Mouse (Mus musculus): Measurements from ENCODE around the gene Gnpat. TPM values are rescaled to one million over a fixed set of nuclear protein-coding genes. Genes with fewer than 3 reads are reported as not detected.
"Not testable (repeated sequence)": the region's sequence is repeated elsewhere in the genome, so short reads cannot be mapped to it uniquely, and the experiment has no call there.

Gene Gnpat
- polyA plus RNA-seq, 1 experiment from 2014 or later, result 118 TPM

GRCm38 (mm10) chr8:124841775-124842174 lies 21.1 kb upstream of the Gnpat start:
- no peak for TF ChIP-seq CTCF (IDR thresholded peaks at IDR 0.05; ENCODE audit: low read depth)
- 89% methylated on average over 10 of the region's 10 CpGs for WGBS
- Histone ChIP-seq H3K9ac (no peak overlapping the region), H3K4me1 (ENCODE audit: insufficient read depth) (no peaks in the 10 kb centered on the region), H3K4me2 (no peak overlapping the region), H3K9me3 (ENCODE audit: low read depth, low read length) (no peaks in the 10 kb centered on the region), H3K27ac (ENCODE audit: low read depth) (no peak overlapping the region), H3K36me3 (ENCODE audit: insufficient read depth) (peaks cover 57% of the 10 kb centered on the region), H3K27me3 (ENCODE audit: insufficient read depth, low read length) (no peaks in the 10 kb centered on the region), H3K4me3 (ENCODE audit: low read depth, low read length) (no peak overlapping the region)
- ATAC-seq (ENCODE audit: insufficient read depth) (no peak), DNase-seq (no peak)

DNA sequence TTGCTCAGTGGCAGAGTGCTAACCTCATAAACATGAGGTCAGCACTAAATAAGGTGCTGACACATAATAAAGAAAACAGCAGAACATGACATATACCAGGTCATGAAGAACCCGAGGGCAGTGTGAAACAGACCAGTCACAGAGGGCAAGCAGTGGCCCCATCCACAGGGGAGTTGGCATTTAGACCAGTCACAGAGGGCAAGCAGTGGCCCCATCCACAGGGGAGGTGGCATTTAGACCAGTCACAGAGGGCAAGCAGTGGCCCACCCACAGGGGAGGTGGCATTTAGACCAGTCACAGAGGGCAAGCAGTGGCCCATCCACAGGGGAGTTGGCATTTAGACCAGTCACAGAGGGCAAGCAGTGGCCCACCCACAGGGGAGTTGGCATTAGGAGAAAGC lies 19.9 kb upstream of the Gnpat start:
- H3K4me2 ChIP-seq; H3K27me3 ChIP-seq (ENCODE audit: insufficient read depth, low read length); ATAC-seq (ENCODE audit: insufficient read depth); H3K4me3 ChIP-seq (ENCODE audit: low read depth, low read length); DNase-seq; H3K9me3 ChIP-seq (ENCODE audit: low read depth, low read length); H3K4me1 ChIP-seq (ENCODE audit: insufficient read depth); H3K9ac ChIP-seq; H3K27ac ChIP-seq (ENCODE audit: low read depth): not testable (repeated sequence)
- WGBS, result 79% methylated on average over 1 of the region's 1 CpGs
- peaks cover 51% of the 10 kb centered on the region for H3K36me3 ChIP-seq (ENCODE audit: insufficient read depth)

DNA sequence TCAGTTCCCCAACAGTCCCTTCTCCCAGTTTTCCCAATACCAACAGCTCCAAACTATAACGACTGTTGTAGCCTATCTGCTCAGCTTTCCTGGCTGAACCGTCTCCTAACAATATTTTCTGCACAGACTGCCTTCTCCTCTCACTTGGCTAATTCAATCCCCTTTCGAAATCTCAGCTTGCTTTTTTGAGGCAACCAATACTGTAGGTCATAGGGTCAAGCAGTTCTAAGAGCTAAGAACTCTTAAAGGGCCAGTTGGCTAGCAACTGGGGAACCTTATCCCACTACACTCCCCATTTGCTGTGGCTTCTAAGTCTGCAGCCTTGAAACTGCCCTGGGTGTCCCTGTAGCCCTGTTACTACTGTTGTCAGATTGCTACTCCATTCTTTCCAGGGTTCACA lies 17.7 kb upstream of the Gnpat start:
- DNase-seq (no peak), ATAC-seq (ENCODE audit: insufficient read depth) (no peak)
- Histone ChIP-seq H3K9ac (no peak overlapping the region), H3K27me3 (ENCODE audit: insufficient read depth, low read length) (no peaks in the 10 kb centered on the region), H3K9me3 (ENCODE audit: low read depth, low read length) (no peaks in the 10 kb centered on the region), H3K4me2 (no peak overlapping the region), H3K27ac (ENCODE audit: low read depth) (no peak overlapping the region), H3K4me3 (ENCODE audit: low read depth, low read length) (no peak overlapping the region), H3K4me1 (ENCODE audit: insufficient read depth) (no peaks in the 10 kb centered on the region), H3K36me3 (ENCODE audit: insufficient read depth) (peaks cover 29% of the 10 kb centered on the region)
- no peak for TF ChIP-seq CTCF (IDR thresholded peaks at IDR 0.05; ENCODE audit: low read depth)
- 49% methylated on average over 3 of the region's 3 CpGs for WGBS

DNA sequence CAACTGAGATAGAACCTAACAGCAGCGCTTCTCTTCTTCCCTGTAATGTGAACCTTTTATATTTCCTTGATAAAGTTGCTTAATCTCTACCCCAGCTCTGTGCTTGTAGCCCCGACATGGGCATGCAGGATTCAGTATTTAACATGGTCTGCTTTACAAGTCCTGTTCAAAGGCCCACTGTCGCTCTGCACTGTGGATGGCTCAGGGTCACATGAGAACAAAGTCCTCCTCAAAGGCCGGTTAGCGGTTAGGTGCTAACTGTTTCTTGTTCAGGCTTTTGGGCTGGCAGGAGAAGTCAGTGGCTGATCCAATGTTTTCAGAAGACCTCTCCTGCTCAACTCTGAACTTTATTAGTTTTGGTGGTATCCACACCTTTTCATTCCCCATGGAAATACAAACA lies 17.3 kb upstream of the Gnpat start:
- Histone ChIP-seq H3K4me1 (ENCODE audit: insufficient read depth) (no peaks in the 10 kb centered on the region), H3K27ac (ENCODE audit: low read depth) (no peak overlapping the region), H3K27me3 (ENCODE audit: insufficient read depth, low read length) (no peaks in the 10 kb centered on the region), H3K4me3 (ENCODE audit: low read depth, low read length) (no peak overlapping the region), H3K9me3 (ENCODE audit: low read depth, low read length) (no peaks in the 10 kb centered on the region), H3K4me2 (no peak overlapping the region), H3K36me3 (ENCODE audit: insufficient read depth) (peaks cover 25% of the 10 kb centered on the region), H3K9ac (no peak overlapping the region)
- no peak for TF ChIP-seq CTCF (IDR thresholded peaks at IDR 0.05; ENCODE audit: low read depth)
- 88% methylated on average over 5 of the region's 5 CpGs for WGBS
- ATAC-seq (ENCODE audit: insufficient read depth) (no peak), DNase-seq (no peak)

GRCm38 (mm10) chr8:124853511-124853910 lies 9.3 kb upstream of the Gnpat start:
- H3K4me1 ChIP-seq (ENCODE audit: insufficient read depth), result no peaks in the 10 kb centered on the region
- TF ChIP-seq CTCF (IDR thresholded peaks at IDR 0.05; ENCODE audit: low read depth), result no peak
- no peak overlapping the region for H3K4me3 ChIP-seq (ENCODE audit: low read depth, low read length)
- no peak for DNase-seq
- no peaks in the 10 kb centered on the region for H3K27me3 ChIP-seq (ENCODE audit: insufficient read depth, low read length)
- H3K27ac ChIP-seq (ENCODE audit: low read depth), result no peak overlapping the region
- H3K9ac ChIP-seq, result no peak overlapping the region
- no peak for ATAC-seq (ENCODE audit: insufficient read depth)
- H3K4me2 ChIP-seq, result no peak overlapping the region
- peaks cover 15% of the 10 kb centered on the region; the same call in 1 of the 2 replicates for H3K9me3 ChIP-seq (ENCODE audit: low read depth, low read length)
- H3K36me3 ChIP-seq (ENCODE audit: insufficient read depth), result peaks cover 55% of the 10 kb centered on the region
- WGBS, result 91% methylated on average over 1 of the region's 1 CpGs

- Histone ChIP-seq H3K9me3 (ENCODE audit: low read depth, low read length) (no peaks in the 10 kb centered on the region), H3K4me1 (ENCODE audit: insufficient read depth) (peaks cover 4% of the 10 kb centered on the region; the same call in 1 of the 2 replicates), H3K27me3 (ENCODE audit: insufficient read depth, low read length) (no peaks in the 10 kb centered on the region), H3K36me3 (ENCODE audit: insufficient read depth) (peaks cover 65% of the 10 kb centered on the region), H3K9ac (no peak overlapping the region), H3K4me3 (ENCODE audit: low read depth, low read length) (no peak overlapping the region), H3K4me2 (no peak overlapping the region), H3K27ac (ENCODE audit: low read depth) (no peak overlapping the region)
- no peak for ATAC-seq (ENCODE audit: insufficient read depth)
- peak; percentile 37 for TF ChIP-seq CTCF (IDR thresholded peaks at IDR 0.05; ENCODE audit: low read depth)
- peak; percentile 23 for DNase-seq
Observed at GRCm38 (mm10) chr8:124859466-124859865, 3.4 kb upstream of the Gnpat start.

GRCm38 (mm10) chr8:124860188-124860587 lies 2.6 kb upstream of the Gnpat start:
- Histone ChIP-seq H3K27me3 (ENCODE audit: insufficient read depth, low read length) (no peaks in the 10 kb centered on the region), H3K4me1 (ENCODE audit: insufficient read depth) (peaks cover 4% of the 10 kb centered on the region; the same call in 1 of the 2 replicates), H3K9ac (no peak overlapping the region), H3K27ac (ENCODE audit: low read depth) (no peak overlapping the region), H3K4me3 (ENCODE audit: low read depth, low read length) (no peak overlapping the region), H3K9me3 (ENCODE audit: low read depth, low read length) (no peaks in the 10 kb centered on the region), H3K36me3 (ENCODE audit: insufficient read depth) (peaks cover 58% of the 10 kb centered on the region), H3K4me2 (no peak overlapping the region)
- ATAC-seq (ENCODE audit: insufficient read depth) (no peak), DNase-seq (no peak)
- no peak for TF ChIP-seq CTCF (IDR thresholded peaks at IDR 0.05; ENCODE audit: low read depth)
- 96% methylated on average over 3 of the region's 3 CpGs for WGBS

DNA sequence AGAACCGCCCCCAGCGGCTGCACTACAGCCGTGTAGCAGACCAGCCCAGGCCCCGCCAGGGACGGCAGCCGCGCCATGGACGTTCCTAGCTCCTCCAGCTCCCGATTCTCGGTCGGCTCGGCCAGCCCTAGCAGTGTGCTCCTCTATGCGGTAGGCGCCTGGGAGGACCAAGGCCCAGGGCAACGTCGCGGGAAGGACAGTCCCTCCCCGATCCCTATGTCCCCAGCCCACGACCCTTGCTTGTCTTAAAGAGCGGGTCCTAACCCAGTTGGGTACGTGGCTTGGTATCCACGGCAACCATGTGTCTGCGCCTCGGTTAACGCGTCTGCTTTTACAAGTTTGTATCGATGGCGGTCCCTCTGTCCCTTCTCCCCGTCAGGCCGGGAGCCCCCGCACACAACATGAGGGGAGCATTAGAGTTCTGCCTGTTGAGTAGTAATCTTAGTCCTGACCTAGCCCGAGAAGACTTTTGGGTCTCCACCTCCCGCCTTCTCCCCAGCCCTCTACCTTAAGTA lies 387 bp downstream of the Gnpat start:
- peaks cover 29% of the 10 kb centered on the region for H3K36me3 ChIP-seq (ENCODE audit: insufficient read depth)
- H3K4me1 ChIP-seq (ENCODE audit: insufficient read depth), result peaks cover 4% of the 10 kb centered on the region; the same call in 1 of the 2 replicates
- TF ChIP-seq CTCF (IDR thresholded peaks at IDR 0.05; ENCODE audit: low read depth), result no peak
- peak overlapping the region; percentile 96 for H3K9ac ChIP-seq
- WGBS, result under 1% methylated on average over 33 of the region's 33 CpGs
- peak overlapping the region; percentile 95 for H3K27ac ChIP-seq (ENCODE audit: low read depth)
- H3K27me3 ChIP-seq (ENCODE audit: insufficient read depth, low read length), result no peaks in the 10 kb centered on the region
- DNase-seq (no peak), ATAC-seq (ENCODE audit: insufficient read depth) (no peak; the same call in 1 of the 2 replicates)
- H3K4me2 ChIP-seq, result peak overlapping the region; percentile 78
- H3K9me3 ChIP-seq (ENCODE audit: low read depth, low read length), result no peaks in the 10 kb centered on the region
- H3K4me3 ChIP-seq (ENCODE audit: low read depth, low read length), result peak overlapping the region; percentile 93

Data from lung, embryonic 14.5 days (tissue).